Mouse (Mus musculus) CH12.LX (cell line): ENCODE results near the gene Sec22c. TPM values are rescaled to one million over a fixed set of nuclear protein-coding genes. Genes with fewer than 3 reads are reported as not detected.

ENCODE experiments used
- DNase-seq: peaks from one replicate; pipeline ENCODE4 v3.0.0-alpha.2; 2013; ENCODE audit errors: extremely low read depth
- H3K27ac ChIP-seq: 2 replicates; pipeline ENCODE4 v1.5.1; 2012; ENCODE audit warnings: low read depth, mild to moderate bottlenecking, control low read depth, moderate library complexity; ENCODE audit not compliant: insufficient read depth
- H3K27me3 ChIP-seq: replicated peaks from 2 replicates; pipeline ENCODE3; 2012; ENCODE audit warnings: inconsistent platforms
- H3K36me3 ChIP-seq, 2 experiments: replicated peaks in 1 of 2; 2 replicates each; pipeline versions ENCODE3 to v1.6.1; 2012; ENCODE audit warnings: inconsistent platforms in 1 of 2, low read length in 1 of 2, mild to moderate bottlenecking in 1 of 2, mixed read lengths in 1 of 2, moderate library complexity in 1 of 2; ENCODE audit not compliant: control insufficient read depth in 1 of 2, insufficient read depth in 1 of 2
- H3K4me1 ChIP-seq, 2 experiments: 2 replicates each; pipeline ENCODE4 v1.6.1; 2012; ENCODE audit warnings: inconsistent platforms in 1 of 2, moderate library complexity in 1 of 2; ENCODE audit not compliant: insufficient read depth in 2 of 2, control insufficient read depth in 1 of 2
- H3K4me2 ChIP-seq: 2 replicates; pipeline ENCODE4 v1.6.1; 2012; ENCODE audit warnings: low read depth, mild to moderate bottlenecking, control low read depth; ENCODE audit not compliant: poor library complexity, insufficient read depth, severe bottlenecking
- H3K4me3 ChIP-seq, 3 experiments: fragments of 150-350 bp in 1 of 3; sonication (generic) in 1 of 3; replicated peaks in 1 of 3; 2 replicates each; pipeline versions ENCODE3 to v1.5.1; 2011 to 2012; ENCODE audit warnings: low read depth in 2 of 3, low read length in 2 of 3, mild to moderate bottlenecking in 2 of 3, moderate library complexity in 2 of 3, control low read depth in 1 of 3, improper control_type of control experiment in 1 of 3, inconsistent platforms in 1 of 3, mixed read lengths in 1 of 3; ENCODE audit not compliant: poor library complexity in 1 of 3
- H3K79me2 ChIP-seq: replicated peaks from 2 replicates; pipeline ENCODE4 v1.6.1; 2012; ENCODE audit warnings: mild to moderate bottlenecking, moderate library complexity; ENCODE audit not compliant: control insufficient read depth, poor library complexity, insufficient read depth, severe bottlenecking; ENCODE audit errors: extremely low read depth
- H3K9ac ChIP-seq: 2 replicates; pipeline ENCODE4 v1.6.1; 2012; ENCODE audit warnings: low read depth, mild to moderate bottlenecking, control low read depth, moderate library complexity; ENCODE audit not compliant: insufficient read depth
- H3K9me3 ChIP-seq: replicated peaks from 2 replicates; pipeline ENCODE3; 2012; ENCODE audit warnings: low read length, inconsistent platforms, mixed read lengths
- BHLHE40 ChIP-seq: IDR thresholded peaks from 2 replicates; pipeline ENCODE4 v1.6.1; 2011; ENCODE audit warnings: mild to moderate bottlenecking, low read depth, low read length, improper control_type of control experiment
- CTCF ChIP-seq, 2 experiments: IDR thresholded peaks in 1 of 2; conservative IDR thresholded peaks in 1 of 2; 2 replicates each; pipeline ENCODE4 v1.5.1; 2011 to 2012; ENCODE audit warnings: low read depth in 2 of 2, low read length in 2 of 2, improper control_type of control experiment in 1 of 2, inconsistent platforms in 1 of 2, mild to moderate bottlenecking in 1 of 2, moderate library complexity in 1 of 2
- E2F4 ChIP-seq: IDR thresholded peaks from 2 replicates; pipeline ENCODE4 v1.6.1; 2011; ENCODE audit warnings: low read depth, low read length, improper control_type of control experiment; ENCODE audit not compliant: insufficient replicate concordance
- ELF1 ChIP-seq: IDR thresholded peaks from 2 replicates; pipeline ENCODE4 v1.6.1; 2014; ENCODE audit warnings: low read depth, mild to moderate bottlenecking, inconsistent platforms, low read length, improper control_type of control experiment
- ETS1 ChIP-seq: conservative IDR thresholded peaks from 2 replicates; pipeline ENCODE4 v1.6.1; 2012; ENCODE audit warnings: low read depth, mild to moderate bottlenecking, inconsistent platforms, low read length, improper control_type of control experiment, moderate library complexity
- HCFC1 ChIP-seq: IDR thresholded peaks from 2 replicates; pipeline ENCODE4 v1.6.1; 2012; ENCODE audit warnings: low read depth, mild to moderate bottlenecking, inconsistent platforms, low read length, improper control_type of control experiment
- IRF4 ChIP-seq: IDR thresholded peaks from 2 replicates; pipeline ENCODE4 v1.6.1; 2014; ENCODE audit warnings: low read depth, mild to moderate bottlenecking, inconsistent platforms, low read length, improper control_type of control experiment
- MAFK ChIP-seq: IDR thresholded peaks from 2 replicates; pipeline ENCODE4 v1.6.1; 2011; ENCODE audit warnings: low read length, improper control_type of control experiment; ENCODE audit not compliant: insufficient replicate concordance
- MAZ ChIP-seq: IDR thresholded peaks from 2 replicates; pipeline ENCODE4 v1.6.1; 2012; ENCODE audit warnings: low read depth, mild to moderate bottlenecking, inconsistent platforms, low read length, improper control_type of control experiment, moderate library complexity
- MXI1 ChIP-seq: IDR thresholded peaks from 2 replicates; pipeline ENCODE4 v1.6.1; 2011; ENCODE audit warnings: mild to moderate bottlenecking, low read depth, low read length, improper control_type of control experiment
- MYC ChIP-seq: IDR thresholded peaks from 2 replicates; pipeline ENCODE4 v1.6.1; 2011; ENCODE audit warnings: low read depth, mild to moderate bottlenecking, improper control_type of control experiment, low read length
- NELFE ChIP-seq: IDR thresholded peaks from 2 replicates; pipeline ENCODE4 v1.6.1; 2011; ENCODE audit warnings: low read depth, low read length, improper control_type of control experiment
- NRF1 ChIP-seq: IDR thresholded peaks from 2 replicates; pipeline ENCODE4 v1.6.1; 2014; ENCODE audit warnings: low read depth, mild to moderate bottlenecking, inconsistent platforms, low read length, improper control_type of control experiment, moderate library complexity
- POLR2A ChIP-seq: IDR thresholded peaks from 2 replicates; pipeline ENCODE4 v1.6.1; 2011; ENCODE audit warnings: low read depth, mild to moderate bottlenecking, improper control_type of control experiment, low read length
- POLR2AphosphoS2 ChIP-seq: IDR thresholded peaks from 2 replicates; pipeline ENCODE4 v1.6.1; 2011; ENCODE audit warnings: low read depth, low read length, improper control_type of control experiment
- RAD21 ChIP-seq: IDR thresholded peaks from 2 replicates; pipeline ENCODE4 v1.6.1; 2011; ENCODE audit warnings: low read depth, mild to moderate bottlenecking, low read length, improper control_type of control experiment, moderate library complexity
- SIN3A ChIP-seq: IDR thresholded peaks from 2 replicates; pipeline ENCODE4 v1.6.1; 2012; ENCODE audit warnings: low read length, improper control_type of control experiment, inconsistent platforms
- SMC3 ChIP-seq: IDR thresholded peaks from 2 replicates; pipeline ENCODE4 v1.6.1; 2011; ENCODE audit warnings: low read depth, low read length, improper control_type of control experiment
- TBP ChIP-seq: conservative IDR thresholded peaks from 2 replicates; pipeline ENCODE4 v1.6.1; 2011; ENCODE audit warnings: low read depth, low read length, improper control_type of control experiment
- UBTF ChIP-seq: IDR thresholded peaks from 2 replicates; pipeline ENCODE4 v1.6.1; 2012; ENCODE audit warnings: low read depth, mild to moderate bottlenecking, inconsistent platforms, low read length, improper control_type of control experiment, moderate library complexity
- USF1 ChIP-seq: IDR thresholded peaks from 2 replicates; pipeline ENCODE4 v1.6.1; 2014; ENCODE audit warnings: low read depth, mild to moderate bottlenecking, inconsistent platforms, low read length, improper control_type of control experiment
- ZKSCAN1 ChIP-seq: IDR thresholded peaks from 2 replicates; pipeline ENCODE4 v1.6.1; 2012; ENCODE audit warnings: low read depth, inconsistent platforms, low read length, improper control_type of control experiment, borderline replicate concordance
- ZMIZ1 ChIP-seq: IDR thresholded peaks from 2 replicates; pipeline ENCODE4 v1.6.1; 2012; ENCODE audit warnings: low read depth, mild to moderate bottlenecking, inconsistent platforms, low read length, improper control_type of control experiment
- dilution Hi-C: fragments of 300-500 bp; cut with MboI; formaldehyde crosslinking; loops from 2 replicates; pipeline ENCODE4 v1.14.3; 2020; ENCODE audit warnings: low sequenced_read_pairs; ENCODE audit not compliant: extremely low pct_unique_long_range_greater_than_20kb, extremely low pct_ligation_motif_present
- in situ Hi-C: fragments of 300-500 bp; cut with MboI; formaldehyde crosslinking; loops from 3 replicates; pipeline ENCODE4 v1.14.3; 2019; ENCODE audit warnings: low sequenced_read_pairs, low pct_ligation_motif_present, low pct_unique_long_range_greater_than_20kb, mixed read lengths
- polyA plus RNA-seq: library from polyadenylated mRNA; unstranded; fragments of >175 nt; gene quantifications from 2 replicates; pipeline ENCODE4 v1.2.1, GENCODE M21; 2012; ENCODE audit warnings: low read depth; ENCODE audit not compliant: insufficient read length
- total RNA-seq, 2 experiments: library from RNA; depleted of rRNA; stranded (reverse); fragments of 300-350 nt in 1 of 2; fragments of >200 nt in 1 of 2; gene quantifications; 2 replicates each; pipeline ENCODE4 v1.2.3; 2012 to 2014

Sec22c gene
- total and polyA plus RNA-seq, 3 experiments = 2.4 to 5.7 (median 4.0) TPM

- peaks cover 0 to 2% of the 10 kb centered on the region in 2 experiments; a peak in 1 of 4 replicates for H3K4me1 ChIP-seq
- no peak overlapping the region for H3K4me2 ChIP-seq
- no peaks in the 10 kb centered on the region for H3K27me3 ChIP-seq
- H3K4me3 ChIP-seq = no peak overlapping the region
- DNase-seq = no peak
- dilution Hi-C loops (no loop called here), in situ Hi-C loops (no loop called here)
- no peaks in the 10 kb centered on the region for H3K79me2 ChIP-seq
- no peak overlapping the region for H3K27ac ChIP-seq
- no peaks in the 10 kb centered on the region for H3K9me3 ChIP-seq
- H3K36me3 ChIP-seq = peaks cover 3 to 55% of the 10 kb centered on the region in 2 experiments
- TF ChIP-seq BHLHE40 = no peak
- TF ChIP-seq SMC3 = no peak
- no peak for TF ChIP-seq NELFE
- TF ChIP-seq ZMIZ1 = no peak
- no peak for TF ChIP-seq POLR2A
- no peak for TF ChIP-seq E2F4
- no peak for TF ChIP-seq ELF1
- TF ChIP-seq USF1 = no peak
- no peak for TF ChIP-seq SIN3A
- no peak for TF ChIP-seq HCFC1
- no peak for TF ChIP-seq POLR2AphosphoS2
- no peak for TF ChIP-seq ZKSCAN1
- TF ChIP-seq ETS1 = no peak
- TF ChIP-seq MAFK = no peak
- no peak for TF ChIP-seq RAD21
- TF ChIP-seq CTCF (conservative IDR thresholded peaks at IDR 0.05 in 1 of 2, IDR thresholded peaks at IDR 0.05 in 1 of 2; ENCODE audit: low read depth in 2 of 2, low read length in 2 of 2) = no peak
- TF ChIP-seq MYC = no peak
- TF ChIP-seq MXI1 = no peak
- TF ChIP-seq UBTF = no peak
- no peak overlapping the region for H3K9ac ChIP-seq
Observed at GRCm38 (mm10) chr9:121690200-121690651, 15.1 kb downstream of the Sec22c start.

GRCm38 (mm10) chr9:121684702-121685101 is 20.6 kb downstream of the Sec22c start:
- H3K27ac ChIP-seq = no peak overlapping the region
- H3K79me2 ChIP-seq = no peaks in the 10 kb centered on the region
- H3K4me3 ChIP-seq = no peak overlapping the region
- H3K9ac ChIP-seq = no peak overlapping the region
- dilution Hi-C loops = no loop called here
- H3K4me1 ChIP-seq = peaks cover under 1 to 2% of the 10 kb centered on the region in 2 experiments; a peak in 2 of 4 replicates
- TF ChIP-seq POLR2AphosphoS2 (no peak), MXI1 (no peak), TBP (no peak), E2F4 (no peak), NRF1 (no peak), IRF4 (no peak), NELFE (no peak), UBTF (no peak), ELF1 (no peak), MAZ (no peak)
- TF ChIP-seq, all 38 proteins: peak for 0
- H3K4me2 ChIP-seq = no peak overlapping the region
- no peaks in the 10 kb centered on the region for H3K9me3 ChIP-seq
- peaks cover 9 to 55% of the 10 kb centered on the region in 2 experiments for H3K36me3 ChIP-seq
- in situ Hi-C loops = no loop called here
- no peaks in the 10 kb centered on the region for H3K27me3 ChIP-seq
- no peak for DNase-seq
